Mouse (Mus musculus): ENCODE measurements around the gene Zfp30.

DNA sequence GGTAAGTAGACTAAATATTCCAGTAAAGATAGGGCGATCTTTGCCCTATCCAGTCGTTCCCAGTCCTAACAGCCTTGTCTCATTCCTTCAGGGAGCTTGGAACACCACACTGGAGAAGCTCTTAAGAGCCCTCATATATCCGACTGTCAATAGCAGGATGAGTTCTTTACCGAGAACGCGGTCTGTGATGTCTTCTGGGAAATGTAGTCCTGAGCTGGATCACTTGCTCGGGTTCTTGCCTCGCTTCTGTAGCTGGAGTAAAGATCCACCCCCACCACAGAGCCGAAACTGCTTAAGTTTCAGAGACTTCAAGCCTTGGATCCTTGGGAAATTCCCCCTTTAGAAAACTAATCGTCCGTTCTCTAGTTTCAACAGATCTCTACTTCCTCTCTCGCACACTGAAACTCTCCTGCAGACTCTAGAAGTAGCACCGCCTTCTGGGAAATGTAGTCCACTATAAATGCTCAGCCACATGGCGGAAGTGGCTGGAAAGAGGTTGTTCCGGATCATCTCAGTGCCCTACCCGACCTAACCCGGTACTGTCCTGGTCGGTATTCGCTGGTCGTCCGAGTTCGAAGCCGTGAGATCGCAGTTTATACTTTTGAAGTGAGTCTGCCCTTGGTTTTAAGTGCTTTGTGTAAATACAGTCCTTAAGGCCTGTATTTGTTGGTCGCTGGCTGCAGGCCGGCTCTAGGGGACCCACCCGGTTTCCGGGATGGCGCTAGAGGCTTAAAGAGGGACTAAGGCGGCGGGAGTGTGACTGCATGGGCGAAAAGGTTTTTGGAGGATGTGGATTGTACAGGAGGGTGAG lies 15.5 kb upstream of the Zfp30 start, which contains the start of gene Zfp84:
- TF ChIP-seq CTCF (IDR thresholded peaks at IDR 0.05; ENCODE audit: low read depth, low read length) (no peak), TAL1 (conservative IDR thresholded peaks at IDR 0.05; ENCODE audit: low read depth, low read length) (no peak), POLR2AphosphoS5 (IDR thresholded peaks at IDR 0.05; ENCODE audit: insufficient replicate concordance, low read depth, low read length) (no peak), GATA1 (IDR thresholded peaks at IDR 0.05; ENCODE audit: borderline replicate concordance, low read length) (no peak)

All from G1E (cell line).